Mouse (Mus musculus): ENCODE results near the gene Hprt. TPM values are rescaled to one million over a fixed set of nuclear protein-coding genes. Genes with fewer than 3 reads are reported as not detected.
A peak's percentile ranks its signal among the peaks of the same experiment; 100 is the strongest.

Gene Hprt
- polyA plus RNA-seq, 1 experiment: 63.6 TPM

DNA sequence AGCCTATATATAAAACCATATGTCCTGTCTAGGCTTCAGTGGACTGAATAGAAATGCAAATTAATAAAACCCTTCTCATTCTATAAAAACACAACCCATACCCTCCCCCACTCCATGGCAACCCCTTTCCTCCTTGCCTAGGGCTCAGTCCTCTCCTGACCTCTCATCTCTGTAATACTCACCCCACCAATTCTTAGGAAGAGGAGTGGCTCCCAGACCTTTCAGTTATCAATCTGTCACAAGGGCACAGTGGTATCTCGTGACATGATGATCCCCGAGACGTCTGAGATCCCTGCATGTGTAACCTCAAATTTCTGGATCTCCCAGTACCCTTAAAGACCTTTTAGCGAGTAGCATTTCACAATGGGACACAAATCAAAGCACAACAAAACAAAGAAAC lies 61.3 kb downstream of the Hprt start:
- Histone ChIP-seq H3K27me3 (ENCODE audit: control insufficient read depth, insufficient read depth, insufficient read length) (no peaks in the 10 kb centered on the region), H3K36me3 (ENCODE audit: control insufficient read depth, insufficient read depth) (peaks cover 2% of the 10 kb centered on the region), H3K4me3 (no peak overlapping the region), H3K79me2 (ENCODE audit: control insufficient read depth, insufficient read depth) (no peaks in the 10 kb centered on the region), H3ac (ENCODE audit: control insufficient read depth, insufficient read length) (no peak overlapping the region), H3K4me2 (ENCODE audit: low read depth) (no peak overlapping the region)
- TF ChIP-seq TCF12 (IDR thresholded peaks at IDR 0.05; ENCODE audit: insufficient read depth, poor library complexity, severe bottlenecking) (no peak), MYOG (IDR thresholded peaks at IDR 0.05; ENCODE audit: control insufficient read depth in 1 of 3, insufficient read depth in 1 of 3, insufficient read length in 2 of 3, low read depth in 2 of 3) (no peak), E2F4 (IDR thresholded peaks at IDR 0.05; ENCODE audit: insufficient read depth) (no peak), REST (IDR thresholded peaks at IDR 0.05; ENCODE audit: insufficient read depth, insufficient read length) (no peak), TCF3 (IDR thresholded peaks at IDR 0.05; ENCODE audit: insufficient read length, low read depth) (no peak), CEBPB (IDR thresholded peaks at IDR 0.05; ENCODE audit: insufficient read depth, poor library complexity, severe bottlenecking) (no peak), USF1 (IDR thresholded peaks at IDR 0.05; ENCODE audit: low read depth) (no peak), MYOD1 (IDR thresholded peaks at IDR 0.05; ENCODE audit: control insufficient read depth in 1 of 3, insufficient read length in 2 of 3, low read depth in 2 of 3) (no peak), SRF (IDR thresholded peaks at IDR 0.05; ENCODE audit: control insufficient read depth, insufficient read length, low read depth) (no peak), POLR2A (IDR thresholded peaks at IDR 0.05; ENCODE audit: insufficient read length, low read depth) (no peak), MAX (IDR thresholded peaks at IDR 0.05; ENCODE audit: low read depth) (no peak), POLR2AphosphoS2 (IDR thresholded peaks at IDR 0.05; ENCODE audit: insufficient read length, low read depth) (no peak)

DNA sequence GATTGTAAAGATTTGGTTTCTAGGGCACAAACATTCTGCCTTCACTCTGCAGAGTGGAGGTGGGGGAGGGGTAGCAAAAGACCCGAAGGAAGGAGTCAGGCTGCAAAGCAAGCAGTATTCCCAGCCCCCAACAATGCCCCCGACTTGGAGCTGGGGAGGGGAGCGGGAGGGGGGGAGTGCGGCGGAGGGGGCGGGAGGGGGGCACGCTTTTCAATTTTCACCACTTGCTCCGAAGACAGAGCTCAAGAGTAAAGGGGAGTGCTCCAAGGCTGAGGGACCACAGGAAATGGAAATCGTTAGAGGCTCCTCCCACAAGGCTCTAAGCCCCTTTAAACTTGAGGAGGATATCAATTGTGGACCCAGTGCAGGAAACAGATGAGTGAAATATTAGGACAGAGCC lies 62.4 kb downstream of the Hprt start:
- Histone ChIP-seq H3K79me2 (ENCODE audit: control insufficient read depth, insufficient read depth) (no peaks in the 10 kb centered on the region), H3K4me3 (no peak overlapping the region), H3K36me3 (ENCODE audit: control insufficient read depth, insufficient read depth) (peaks cover 12% of the 10 kb centered on the region), H3K4me2 (ENCODE audit: low read depth) (no peak overlapping the region), H3ac (ENCODE audit: control insufficient read depth, insufficient read length) (no peak overlapping the region), H3K27me3 (ENCODE audit: control insufficient read depth, insufficient read depth, insufficient read length) (no peaks in the 10 kb centered on the region)
- TF ChIP-seq REST (IDR thresholded peaks at IDR 0.05; ENCODE audit: insufficient read depth, insufficient read length) (no peak), MYOG (IDR thresholded peaks at IDR 0.05; ENCODE audit: control insufficient read depth in 1 of 3, insufficient read depth in 1 of 3, insufficient read length in 2 of 3, low read depth in 2 of 3) (no peak)

DNA sequence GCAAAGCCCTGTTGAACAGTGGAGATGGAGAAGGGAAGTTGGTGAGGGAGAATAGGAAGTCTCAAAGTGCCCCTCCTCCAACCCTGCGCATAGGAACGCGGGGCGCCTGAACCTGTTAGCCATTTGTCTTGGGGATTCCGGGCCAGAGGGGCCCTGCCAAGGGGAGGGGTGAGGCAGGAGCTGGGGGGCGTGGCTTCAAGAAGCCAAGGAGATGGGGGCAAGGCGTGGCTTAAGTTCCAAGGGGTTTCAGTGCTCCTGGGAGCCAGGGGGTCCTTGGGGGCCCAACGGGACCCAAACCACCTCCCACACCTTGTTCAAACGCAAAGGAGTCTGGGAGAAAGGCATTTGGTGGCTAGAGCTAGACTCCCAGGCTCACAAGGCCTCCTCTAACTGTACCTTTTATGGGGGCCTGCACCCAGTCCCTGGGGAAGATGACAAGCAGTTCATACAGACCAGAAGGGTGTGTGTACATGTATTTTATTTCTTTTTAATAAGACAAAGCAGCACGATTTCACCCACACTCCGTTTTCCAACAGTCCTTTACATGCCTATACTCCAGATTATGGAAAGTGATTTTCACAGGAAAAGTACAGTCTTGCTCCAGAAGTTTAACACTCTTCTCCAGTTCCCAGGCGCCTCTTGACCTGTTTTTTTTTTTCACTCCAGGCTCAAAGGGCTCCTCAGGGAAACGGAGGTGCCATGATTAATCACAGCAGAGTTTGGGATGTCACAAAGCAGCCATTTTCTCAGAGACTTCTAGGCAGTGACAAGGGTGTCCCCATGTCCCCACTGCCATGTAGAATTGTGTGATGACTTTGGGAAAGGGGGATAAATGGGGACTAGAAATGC lies 64.9 kb downstream of the Hprt start:
- Histone ChIP-seq H3K4me3 (no peak overlapping the region), H3K79me2 (ENCODE audit: control insufficient read depth, insufficient read depth) (peaks cover 4% of the 10 kb centered on the region), H3K4me2 (ENCODE audit: low read depth) (no peak overlapping the region), H3K36me3 (ENCODE audit: control insufficient read depth, insufficient read depth) (peaks cover 16% of the 10 kb centered on the region), H3K27me3 (ENCODE audit: control insufficient read depth, insufficient read depth, insufficient read length) (no peaks in the 10 kb centered on the region), H3ac (ENCODE audit: control insufficient read depth, insufficient read length) (no peak overlapping the region)
- no peak for TF ChIP-seq USF1 (IDR thresholded peaks at IDR 0.05; ENCODE audit: low read depth)
- no peak for TF ChIP-seq MAX (IDR thresholded peaks at IDR 0.05; ENCODE audit: low read depth)
- no peak for TF ChIP-seq TCF3 (IDR thresholded peaks at IDR 0.05; ENCODE audit: insufficient read length, low read depth)
- no peak for TF ChIP-seq E2F4 (IDR thresholded peaks at IDR 0.05; ENCODE audit: insufficient read depth)
- peak; percentile 64 for TF ChIP-seq POLR2A (IDR thresholded peaks at IDR 0.05; ENCODE audit: insufficient read length, low read depth)
- no peak for TF ChIP-seq MYOG (IDR thresholded peaks at IDR 0.05; ENCODE audit: control insufficient read depth in 1 of 3, insufficient read depth in 1 of 3, insufficient read length in 2 of 3, low read depth in 2 of 3)
- no peak for TF ChIP-seq CEBPB (IDR thresholded peaks at IDR 0.05; ENCODE audit: insufficient read depth, poor library complexity, severe bottlenecking)
- TF ChIP-seq TCF12 (IDR thresholded peaks at IDR 0.05; ENCODE audit: insufficient read depth, poor library complexity, severe bottlenecking): no peak
- peak; percentile 97 for TF ChIP-seq POLR2AphosphoS2 (IDR thresholded peaks at IDR 0.05; ENCODE audit: insufficient read length, low read depth)
- TF ChIP-seq REST (IDR thresholded peaks at IDR 0.05; ENCODE audit: insufficient read depth, insufficient read length): no peak
- TF ChIP-seq MYOD1 (IDR thresholded peaks at IDR 0.05; ENCODE audit: control insufficient read depth in 1 of 3, insufficient read length in 2 of 3, low read depth in 2 of 3): no peak
- no peak for TF ChIP-seq SRF (IDR thresholded peaks at IDR 0.05; ENCODE audit: control insufficient read depth, insufficient read length, low read depth)

GRCm38 (mm10) chrX:53053885-53054284 lies 65.9 kb downstream of the Hprt start:
- H3K4me2 ChIP-seq (ENCODE audit: low read depth): peak overlapping the region; percentile 57
- peak overlapping the region; percentile 70 for H3K4me3 ChIP-seq
- peaks cover 16% of the 10 kb centered on the region for H3K36me3 ChIP-seq (ENCODE audit: control insufficient read depth, insufficient read depth)
- H3K79me2 ChIP-seq (ENCODE audit: control insufficient read depth, insufficient read depth): peaks cover 4% of the 10 kb centered on the region
- H3K27me3 ChIP-seq (ENCODE audit: control insufficient read depth, insufficient read depth, insufficient read length): no peaks in the 10 kb centered on the region
- TF ChIP-seq MYOD1 (IDR thresholded peaks at IDR 0.05; ENCODE audit: control insufficient read depth in 1 of 3, insufficient read length in 2 of 3, low read depth in 2 of 3): no peak
- peak; percentile 87 for TF ChIP-seq POLR2AphosphoS2 (IDR thresholded peaks at IDR 0.05; ENCODE audit: insufficient read length, low read depth)
- no peak for TF ChIP-seq CEBPB (IDR thresholded peaks at IDR 0.05; ENCODE audit: insufficient read depth, poor library complexity, severe bottlenecking)
- no peak for TF ChIP-seq USF1 (IDR thresholded peaks at IDR 0.05; ENCODE audit: low read depth)
- no peak for TF ChIP-seq MYOG (IDR thresholded peaks at IDR 0.05; ENCODE audit: control insufficient read depth in 1 of 3, insufficient read depth in 1 of 3, insufficient read length in 2 of 3, low read depth in 2 of 3)
- TF ChIP-seq TCF3 (IDR thresholded peaks at IDR 0.05; ENCODE audit: insufficient read length, low read depth): no peak
- TF ChIP-seq POLR2A (IDR thresholded peaks at IDR 0.05; ENCODE audit: insufficient read length, low read depth): peak; percentile 44
- no peak for TF ChIP-seq REST (IDR thresholded peaks at IDR 0.05; ENCODE audit: insufficient read depth, insufficient read length)
- no peak overlapping the region for H3ac ChIP-seq (ENCODE audit: control insufficient read depth, insufficient read length)

- Histone ChIP-seq H3K79me2 (ENCODE audit: control insufficient read depth, insufficient read depth) (peaks cover 4% of the 10 kb centered on the region), H3K4me3 (peak overlapping the region; percentile 70), H3K4me2 (ENCODE audit: low read depth) (peak overlapping the region; percentile 57), H3K27me3 (ENCODE audit: control insufficient read depth, insufficient read depth, insufficient read length) (no peaks in the 10 kb centered on the region), H3ac (ENCODE audit: control insufficient read depth, insufficient read length) (no peak overlapping the region), H3K36me3 (ENCODE audit: control insufficient read depth, insufficient read depth) (peaks cover 16% of the 10 kb centered on the region)
- no peak for TF ChIP-seq POLR2AphosphoS2 (IDR thresholded peaks at IDR 0.05; ENCODE audit: insufficient read length, low read depth)
- no peak for TF ChIP-seq REST (IDR thresholded peaks at IDR 0.05; ENCODE audit: insufficient read depth, insufficient read length)
- no peak for TF ChIP-seq TCF12 (IDR thresholded peaks at IDR 0.05; ENCODE audit: insufficient read depth, poor library complexity, severe bottlenecking)
- no peak for TF ChIP-seq E2F4 (IDR thresholded peaks at IDR 0.05; ENCODE audit: insufficient read depth)
- TF ChIP-seq POLR2A (IDR thresholded peaks at IDR 0.05; ENCODE audit: insufficient read length, low read depth): peak; percentile 31
- TF ChIP-seq SRF (IDR thresholded peaks at IDR 0.05; ENCODE audit: control insufficient read depth, insufficient read length, low read depth): no peak
Observed at GRCm38 (mm10) chrX:53055771-53056170, 67.8 kb downstream of the Hprt start.
